In genomic region chr9:20944697-20945370, GRCm38 (mm10) we compare ENCODE assay signal across 18 mouse cellular contexts. TPM values are rescaled to one million over a fixed set of nuclear protein-coding genes. Genes with fewer than 3 reads are reported as not detected.
DNase-seq lines count a peak whose midpoint lies in the region; ATAC-seq and TF ChIP-seq lines count a peak whose summit lies in the region.
"Had no signal": no experiment of that assay in that cellular context is flagged by ENCODE, and none has a peak within 500 bp of the region (broad histone marks: within the 10 kb centered on the region; RNA-seq: fewer than 3 reads in every experiment).

No protein-coding gene starts in this region.

- 60% methylated on average over 4 of the region's 4 CpGs for WGBS in limb, embryonic 12.5 days
- WGBS in limb, embryonic 10.5 days: 71% methylated on average over 4 of the region's 4 CpGs
- 62% methylated on average over 4 of the region's 4 CpGs for WGBS in embryonic facial prominence, embryonic 10.5 days

- no peak overlapping the region for H3K4me3 ChIP-seq in limb, embryonic 12.5 days (replicated peaks)
- no peak overlapping the region for H3K4me3 ChIP-seq in limb, embryonic 10.5 days
- no peak overlapping the region for H3K4me3 ChIP-seq in ES-E14 (ENCODE audit: insufficient read depth in 1 of 2, low read depth in 1 of 2, low read length in 2 of 2, poor library complexity in 1 of 2, severe bottlenecking in 1 of 2)
- peak overlapping the region; percentile 21; the same call in 1 of the 2 replicates for H3K4me3 ChIP-seq in embryonic facial prominence, embryonic 10.5 days
- no peak overlapping the region for H3K4me3 ChIP-seq in myocyte
- H3K4me3 ChIP-seq: forebrain, embryonic 13.5 days; heart, adult 2 months; lung, embryonic 15.5 days had no signal

- H3K79me2 ChIP-seq in myocyte (ENCODE audit: control insufficient read depth, insufficient read depth): peaks cover 74% of the 10 kb centered on the region

- in situ Hi-C loops in ES-E14 (cut with MboI; ENCODE audit: low sequenced_read_pairs in 2 of 2, unreplicated experiment in 2 of 2): no loop called here

- DNase-seq in limb, embryonic 10.5 days (ENCODE audit: low spot score): no peak
- no peak for DNase-seq in ES-E14 (ENCODE audit: low read depth, low spot score)
- DNase-seq in embryonic facial prominence, embryonic 10.5 days (ENCODE audit: low spot score): no peak
- DNase-seq in neural tube, embryonic 10.5 days (ENCODE audit: extremely low spot score, low spot score): no peak
- DNase-seq in right cerebral cortex, postnatal 4 days: no peak
- no peak for DNase-seq in spleen, postnatal 10 days (ENCODE audit: low spot score in 2 of 2)
- DNase-seq: cerebellum, adult 8-10 months; heart, adult 2 months; kidney, postnatal 36 days; liver; thymus, postnatal 4 days had no signal

- no peaks in the 10 kb centered on the region for H3K9me3 ChIP-seq in limb, embryonic 12.5 days
- H3K9me3 ChIP-seq in limb, embryonic 10.5 days (replicated peaks): no peaks in the 10 kb centered on the region
- H3K9me3 ChIP-seq in ES-E14 (ENCODE audit: control insufficient read depth, insufficient read depth, low read depth, low read length): no peaks in the 10 kb centered on the region
- no peaks in the 10 kb centered on the region for H3K9me3 ChIP-seq in embryonic facial prominence, embryonic 10.5 days
- H3K9me3 ChIP-seq: forebrain, embryonic 13.5 days; G1E; lung, embryonic 15.5 days had no signal

- TF ChIP-seq POLR2A in myocyte (IDR thresholded peaks at IDR 0.05; ENCODE audit: insufficient read length, low read depth): no peak

- H3K9ac ChIP-seq in limb, embryonic 12.5 days (replicated peaks): peak overlapping the region; percentile 2; the same call in 1 of the 2 replicates
- no peak overlapping the region for H3K9ac ChIP-seq in ES-E14 (ENCODE audit: insufficient read depth, low read depth, low read length, poor library complexity, severe bottlenecking)
- H3K9ac ChIP-seq: lung, embryonic 15.5 days had no signal

- peaks cover 69% of the 10 kb centered on the region for H3K36me3 ChIP-seq in limb, embryonic 12.5 days
- peaks cover 90% of the 10 kb centered on the region for H3K36me3 ChIP-seq in limb, embryonic 10.5 days
- H3K36me3 ChIP-seq in ES-E14 (ENCODE audit: control insufficient read depth, insufficient read depth, low read length, poor library complexity, severe bottlenecking) (peaks cover 43% of the 10 kb centered on the region), myocyte (ENCODE audit: control insufficient read depth, insufficient read depth) (peaks cover 5% of the 10 kb centered on the region)
- H3K36me3 ChIP-seq in embryonic facial prominence, embryonic 10.5 days (replicated peaks): peaks cover 86% of the 10 kb centered on the region

- no peaks in the 10 kb centered on the region for H3K27me3 ChIP-seq in limb, embryonic 12.5 days
- no peaks in the 10 kb centered on the region for H3K27me3 ChIP-seq in limb, embryonic 10.5 days (ENCODE audit: low read depth, poor library complexity, severe bottlenecking)
- H3K27me3 ChIP-seq in embryonic facial prominence, embryonic 10.5 days (replicated peaks; ENCODE audit: low read depth, poor library complexity, severe bottlenecking): no peaks in the 10 kb centered on the region
- no peaks in the 10 kb centered on the region for H3K27me3 ChIP-seq in myocyte (ENCODE audit: control insufficient read depth, insufficient read depth, insufficient read length)
- H3K27me3 ChIP-seq: forebrain, embryonic 13.5 days; lung, embryonic 15.5 days had no signal

- H3K4me1 ChIP-seq in limb, embryonic 12.5 days (replicated peaks): peaks cover 29% of the 10 kb centered on the region
- peaks cover 41% of the 10 kb centered on the region for H3K4me1 ChIP-seq in limb, embryonic 10.5 days
- H3K4me1 ChIP-seq in ES-E14 (ENCODE audit: control insufficient read depth in 2 of 2, insufficient read depth in 2 of 2, low read length in 2 of 2, poor library complexity in 1 of 2): peaks cover 5 to 42% of the 10 kb centered on the region in 2 experiments; a peak in 3 of 4 replicates
- H3K4me1 ChIP-seq in embryonic facial prominence, embryonic 10.5 days: peaks cover 36% of the 10 kb centered on the region

- H3ac ChIP-seq in myocyte (ENCODE audit: control insufficient read depth, insufficient read length): no peak overlapping the region

- ATAC-seq in limb, embryonic 12.5 days (ENCODE audit: insufficient number of reproducible peaks, insufficient read depth, low FRiP score, low TSS enrichment, low read depth): no peak
- ATAC-seq: activated CD4-positive, CD25-positive, alpha-beta regulatory T cell, adult 4 months had no signal

- H3K4me2 ChIP-seq in limb, embryonic 12.5 days: no peak overlapping the region
- H3K4me2 ChIP-seq in myocyte (ENCODE audit: low read depth): peak overlapping the region; percentile 66
- H3K4me2 ChIP-seq: forebrain, embryonic 13.5 days; lung, embryonic 15.5 days had no signal

- H3K27ac ChIP-seq in limb, embryonic 12.5 days: peak overlapping the region; percentile 53
- H3K27ac ChIP-seq in limb, embryonic 10.5 days: no peak overlapping the region
- 0 out of 2 replicates have a peak overlapping the region, but pooled peaks have one; percentile 4 for H3K27ac ChIP-seq in ES-E14 (ENCODE audit: insufficient read depth, low read depth, low read length, poor library complexity, severe bottlenecking)
- H3K27ac ChIP-seq in embryonic facial prominence, embryonic 10.5 days (replicated peaks): 0 out of 2 replicates have a peak overlapping the region, but pooled peaks have one; percentile 21
- H3K27ac ChIP-seq: forebrain, embryonic 13.5 days; heart, adult 2 months; hindbrain, postnatal 0 days; lung, embryonic 15.5 days had no signal

TF ChIP-seq in ES-E14, 5 proteins besides CTCF, POLR2A, EP300 and RAD21:
- TF ChIP-seq ZC3H11A (IDR thresholded peaks at IDR 0.05; ENCODE audit: borderline replicate concordance, low read depth, low read length): no peak
- no peak for TF ChIP-seq MAFK (IDR thresholded peaks at IDR 0.05; ENCODE audit: insufficient read depth, low read depth, low read length)
- no peak for TF ChIP-seq CHD2 (IDR thresholded peaks at IDR 0.05; ENCODE audit: low read depth, low read length)
- no peak for TF ChIP-seq HCFC1 (IDR thresholded peaks at IDR 0.05; ENCODE audit: borderline replicate concordance, insufficient read depth, low read length)
- no peak for TF ChIP-seq ZNF384 (IDR thresholded peaks at IDR 0.05; ENCODE audit: low read depth, low read length)

TF ChIP-seq in myocyte, 11 proteins besides CTCF, POLR2A, EP300 and RAD21:
- no peak for TF ChIP-seq MAX (IDR thresholded peaks at IDR 0.05; ENCODE audit: low read depth)
- TF ChIP-seq POLR2AphosphoS2 (IDR thresholded peaks at IDR 0.05; ENCODE audit: insufficient read length, low read depth): no peak
- peak in 2 of 3 experiments; percentile 60 to 68 for TF ChIP-seq MYOG (IDR thresholded peaks at IDR 0.05; ENCODE audit: control insufficient read depth in 1 of 3, insufficient read depth in 1 of 3, insufficient read length in 2 of 3, low read depth in 2 of 3)
- no peak for TF ChIP-seq SRF (IDR thresholded peaks at IDR 0.05; ENCODE audit: control insufficient read depth, insufficient read length, low read depth)
- peak; percentile 7 for TF ChIP-seq TCF3 (IDR thresholded peaks at IDR 0.05; ENCODE audit: insufficient read length, low read depth)
- peak; percentile 82 for TF ChIP-seq USF1 (IDR thresholded peaks at IDR 0.05; ENCODE audit: low read depth)
- no peak for TF ChIP-seq CEBPB (IDR thresholded peaks at IDR 0.05; ENCODE audit: insufficient read depth, poor library complexity, severe bottlenecking)
- peak; percentile 29 to 91 (median 86) for TF ChIP-seq MYOD1 (IDR thresholded peaks at IDR 0.05; ENCODE audit: control insufficient read depth in 1 of 3, insufficient read length in 2 of 3, low read depth in 2 of 3)
- TF ChIP-seq TCF12 (IDR thresholded peaks at IDR 0.05; ENCODE audit: insufficient read depth, poor library complexity, severe bottlenecking): peak; percentile 59
TF ChIP-seq in myocyte: peak in this region for 5.

RNA-seq across cellular contexts. Expression of gene Dnmt1, which starts 14.9 kb away (rescaled TPM):
- 135 and 144 TPM in 2 replicates for polyA plus RNA-seq in limb, embryonic 12.5 days (2016; fragmentation: Nextera tagmentation; extraction: Ambion mirVana)
- 173 and 178 TPM in 2 replicates for polyA plus RNA-seq in limb, embryonic 10.5 days (2016; fragmentation: Nextera tagmentation; extraction: Ambion mirVana)
- 122 and 124 TPM in 2 replicates for total RNA-seq in ES-E14 (2012; rRNA removed)
- 168 and 176 TPM in 2 replicates for polyA plus RNA-seq in embryonic facial prominence, embryonic 10.5 days (2016; fragmentation: Nextera tagmentation; extraction: Ambion mirVana)
- 22.1 TPM for polyA plus RNA-seq in myocyte (2012; fragmentation: generic; extraction: Trizol)

RNA-seq across cellular contexts. Expression of gene S1pr2, which starts 31.7 kb away (rescaled TPM):
- 52.9 and 53.4 TPM in 2 replicates for polyA plus RNA-seq in limb, embryonic 12.5 days (2016; fragmentation: Nextera tagmentation; extraction: Ambion mirVana)
- 47.6 and 53.7 TPM in 2 replicates for polyA plus RNA-seq in limb, embryonic 10.5 days (2016; fragmentation: Nextera tagmentation; extraction: Ambion mirVana)
- total RNA-seq in ES-E14 (2012; rRNA removed): 35.7 and 62.4 TPM in 2 replicates
- 38.2 and 42.8 TPM in 2 replicates for polyA plus RNA-seq in embryonic facial prominence, embryonic 10.5 days (2016; fragmentation: Nextera tagmentation; extraction: Ambion mirVana)
- polyA plus RNA-seq in myocyte (2012; fragmentation: generic; extraction: Trizol): 5.5 TPM

RNA-seq across cellular contexts. Expression of gene Eif3g, which starts 46.4 kb away (rescaled TPM):
- 328 and 335 TPM in 2 replicates for polyA plus RNA-seq in limb, embryonic 12.5 days (2016; fragmentation: Nextera tagmentation; extraction: Ambion mirVana)
- polyA plus RNA-seq in limb, embryonic 10.5 days (2016; fragmentation: Nextera tagmentation; extraction: Ambion mirVana): 415 and 453 TPM in 2 replicates
- 196 and 239 TPM in 2 replicates for total RNA-seq in ES-E14 (2012; rRNA removed)
- 411 and 431 TPM in 2 replicates for polyA plus RNA-seq in embryonic facial prominence, embryonic 10.5 days (2016; fragmentation: Nextera tagmentation; extraction: Ambion mirVana)
- polyA plus RNA-seq in myocyte (2012; fragmentation: generic; extraction: Trizol): 202 TPM

RNA-seq across cellular contexts. Expression of gene Ppan, which starts 56.9 kb away (rescaled TPM):
- 78.9 and 82.1 TPM in 2 replicates for polyA plus RNA-seq in limb, embryonic 12.5 days (2016; fragmentation: Nextera tagmentation; extraction: Ambion mirVana)
- polyA plus RNA-seq in limb, embryonic 10.5 days (2016; fragmentation: Nextera tagmentation; extraction: Ambion mirVana): 103 and 121 TPM in 2 replicates
- 179 and 287 TPM in 2 replicates for total RNA-seq in ES-E14 (2012; rRNA removed)
- polyA plus RNA-seq in embryonic facial prominence, embryonic 10.5 days (2016; fragmentation: Nextera tagmentation; extraction: Ambion mirVana): 99.2 and 100 TPM in 2 replicates
- 44.3 TPM for polyA plus RNA-seq in myocyte (2012; fragmentation: generic; extraction: Trizol)

RNA-seq across cellular contexts. Expression of gene Mrpl4, which starts 57.7 kb away (rescaled TPM):
- polyA plus RNA-seq in limb, embryonic 12.5 days (2016; fragmentation: Nextera tagmentation; extraction: Ambion mirVana): 134 and 135 TPM in 2 replicates
- 177 and 190 TPM in 2 replicates for polyA plus RNA-seq in limb, embryonic 10.5 days (2016; fragmentation: Nextera tagmentation; extraction: Ambion mirVana)
- 80.8 and 89.5 TPM in 2 replicates for total RNA-seq in ES-E14 (2012; rRNA removed)
- 154 and 161 TPM in 2 replicates for polyA plus RNA-seq in embryonic facial prominence, embryonic 10.5 days (2016; fragmentation: Nextera tagmentation; extraction: Ambion mirVana)
- polyA plus RNA-seq in myocyte (2012; fragmentation: generic; extraction: Trizol): 110 TPM
